Comparison of ENCODE assay signal across 14 mouse cellular contexts in the genomic region with DNA sequence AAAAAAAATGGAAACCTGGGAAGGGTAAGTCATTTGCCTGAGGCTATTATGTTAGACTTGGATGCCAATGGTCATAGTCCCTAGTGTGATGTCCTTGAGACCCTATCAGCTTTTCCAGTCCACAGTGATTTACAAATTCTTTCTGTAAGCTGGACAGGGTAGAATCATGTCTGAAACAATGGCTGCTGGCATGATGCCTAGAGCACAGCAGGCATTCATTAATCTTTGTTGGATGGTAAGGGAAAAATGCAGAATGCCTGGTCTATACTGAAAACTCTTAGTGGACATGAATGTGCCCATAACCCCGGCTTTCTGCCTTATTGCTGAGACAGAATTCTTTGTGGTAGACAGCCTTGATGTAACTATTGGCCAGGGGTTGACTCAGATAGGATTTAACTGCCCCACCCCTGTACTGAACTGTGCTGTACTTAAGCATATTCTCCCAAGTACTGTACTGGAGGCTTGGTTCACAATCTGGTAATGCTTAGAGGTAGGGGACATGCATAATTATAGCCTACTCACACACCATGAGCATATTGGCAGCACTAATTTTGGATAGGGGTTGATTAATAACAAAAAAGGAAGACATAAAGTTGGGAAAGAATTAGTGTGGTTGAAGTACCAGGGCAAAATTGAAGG.
DNase-seq lines count a peak whose midpoint lies in the region; ATAC-seq and TF ChIP-seq lines count a peak whose summit lies in the region.
"Had no signal": no experiment of that assay in that cellular context is flagged by ENCODE, and none has a peak within 500 bp of the region (broad histone marks: within the 10 kb centered on the region; RNA-seq: fewer than 3 reads in every experiment).

No protein-coding gene starts in this region.

- no peaks in the 10 kb centered on the region for H3K4me1 ChIP-seq in hindbrain, embryonic 14.5 days (replicated peaks; ENCODE audit: control insufficient read depth, insufficient read depth, low read length)
- no peaks in the 10 kb centered on the region for H3K4me1 ChIP-seq in intestine, embryonic 16.5 days (ENCODE audit: control insufficient read depth, insufficient read depth, low read length)
- H3K4me1 ChIP-seq: kidney, embryonic 15.5 days; megakaryocyte, embryonic 14.5 days had no signal

- no peaks in the 10 kb centered on the region for H3K9me3 ChIP-seq in hindbrain, embryonic 14.5 days (ENCODE audit: control insufficient read depth, low read length)
- H3K9me3 ChIP-seq in intestine, embryonic 16.5 days (ENCODE audit: control insufficient read depth, low read length), result no peaks in the 10 kb centered on the region
- H3K9me3 ChIP-seq: kidney, embryonic 15.5 days had no signal

- intact Hi-C loops in left cerebral cortex, postnatal 4 days (cut with DNase I), result no loop called here
- intact Hi-C loops in left cerebral cortex, postnatal 36 days (cut with DNase I), result no loop called here

- no peak for TF ChIP-seq CTCF in Patski (IDR thresholded peaks at IDR 0.05)

- peak; percentile 92 for ATAC-seq in Patski
- peak; percentile 57; the same call in 1 of the 2 replicates for ATAC-seq in hindbrain, embryonic 14.5 days (ENCODE audit: low FRiP score)
- no peak for ATAC-seq in intestine, embryonic 16.5 days

- H3K9ac ChIP-seq in hindbrain, embryonic 14.5 days, result no peak overlapping the region
- H3K9ac ChIP-seq in intestine, embryonic 16.5 days (ENCODE audit: low read depth, low read length), result no peak overlapping the region
- H3K9ac ChIP-seq: kidney, embryonic 15.5 days; liver, embryonic 14.5 days had no signal

- CTCF ChIA-PET in Patski (lab: Charles Lee), result interaction anchor here (0.7 to 0.9 kb wide), 2 partner anchors 40 to 107 kb away, joined by 3 read pairs; no protein-coding TSS in a partner anchor

- no peaks in the 10 kb centered on the region for H3K36me3 ChIP-seq in hindbrain, embryonic 14.5 days (replicated peaks; ENCODE audit: control insufficient read depth, insufficient read depth)
- H3K36me3 ChIP-seq in intestine, embryonic 16.5 days (ENCODE audit: control insufficient read depth, insufficient read depth, low read length), result no peaks in the 10 kb centered on the region
- H3K36me3 ChIP-seq: kidney, embryonic 15.5 days had no signal

- WGBS in hindbrain, embryonic 14.5 days, result 35% methylated on average over 1 of the region's 1 CpGs
- WGBS in intestine, embryonic 16.5 days, result 57% methylated on average over 1 of the region's 1 CpGs

- POLR2A ChIA-PET in Patski (lab: Charles Lee), result no interaction called here

- DNase-seq in cerebellum, postnatal 10 days, result peak; percentile 49 to 65
- DNase-seq in cerebellum, adult 9-10 months, result no peak
- DNase-seq in left cerebral cortex, postnatal 4 days, result peak; percentile 58
- no peak for DNase-seq in left cerebral cortex, postnatal 36 days (ENCODE audit: low spot score in 2 of 2)
- peak; percentile 75 for DNase-seq in Patski (ENCODE audit: low read depth, low spot score)
- peak; percentile 66 for DNase-seq in hindbrain, embryonic 14.5 days (ENCODE audit: low spot score)
- no peak for DNase-seq in layer of hippocampus, adult 9-11 months
- DNase-seq: B cell, adult 2 months; thymus, postnatal 4 days had no signal

- H3K27ac ChIP-seq in hindbrain, embryonic 14.5 days, result no peak overlapping the region
- no peak overlapping the region for H3K27ac ChIP-seq in intestine, embryonic 16.5 days (ENCODE audit: low read length)
- H3K27ac ChIP-seq: kidney, embryonic 15.5 days; left cerebral cortex, adult 2 months; liver, embryonic 14.5 days had no signal

- H3K4me2 ChIP-seq in hindbrain, embryonic 14.5 days (replicated peaks), result no peak overlapping the region
- no peak overlapping the region for H3K4me2 ChIP-seq in intestine, embryonic 16.5 days (ENCODE audit: low read depth, low read length)
- H3K4me2 ChIP-seq: kidney, embryonic 15.5 days had no signal

- in situ Hi-C loops in Patski (cut with MboI; ENCODE audit: low pct_unique_long_range_greater_than_20kb), result loop anchor here (5.0 kb wide), 1 partner anchor 50 kb away; no protein-coding TSS in a partner anchor

- H3K4me3 ChIP-seq in hindbrain, embryonic 14.5 days (replicated peaks; ENCODE audit: low read length), result no peak overlapping the region
- H3K4me3 ChIP-seq in intestine, embryonic 16.5 days (ENCODE audit: low read length), result no peak overlapping the region
- H3K4me3 ChIP-seq: kidney, embryonic 15.5 days; left cerebral cortex, adult 2 months; megakaryocyte, embryonic 14.5 days had no signal

- H3K27me3 ChIP-seq in Patski, result no peaks in the 10 kb centered on the region
- H3K27me3 ChIP-seq in hindbrain, embryonic 14.5 days (ENCODE audit: control insufficient read depth, insufficient read depth, low read length), result no peaks in the 10 kb centered on the region
- H3K27me3 ChIP-seq in intestine, embryonic 16.5 days (replicated peaks; ENCODE audit: control insufficient read depth, insufficient read depth, low read length), result no peaks in the 10 kb centered on the region
- H3K27me3 ChIP-seq: kidney, embryonic 15.5 days; megakaryocyte, embryonic 14.5 days had no signal

Comparison
In these comparisons a context has a peak if more than half of its experiments do, and no peak if none do; other contexts are left out.
1. DNase-seq: peak in cerebellum, postnatal 10 days (2 of 2), left cerebral cortex, postnatal 4 days (single experiment), Patski (single experiment) and hindbrain, embryonic 14.5 days (single experiment); none in cerebellum, adult 9-10 months (single experiment), left cerebral cortex, postnatal 36 days (0 of 2) and layer of hippocampus, adult 9-11 months (single experiment).